Mouse (Mus musculus) adipocyte (in vitro differentiated cells): ENCODE data around the gene Papln.

Experiments
- DNase-seq: peaks from one replicate; pipeline ENCODE4 v3.0.0-alpha.2; 2016; ENCODE audit warnings: low spot score

The Papln gene

DNA sequence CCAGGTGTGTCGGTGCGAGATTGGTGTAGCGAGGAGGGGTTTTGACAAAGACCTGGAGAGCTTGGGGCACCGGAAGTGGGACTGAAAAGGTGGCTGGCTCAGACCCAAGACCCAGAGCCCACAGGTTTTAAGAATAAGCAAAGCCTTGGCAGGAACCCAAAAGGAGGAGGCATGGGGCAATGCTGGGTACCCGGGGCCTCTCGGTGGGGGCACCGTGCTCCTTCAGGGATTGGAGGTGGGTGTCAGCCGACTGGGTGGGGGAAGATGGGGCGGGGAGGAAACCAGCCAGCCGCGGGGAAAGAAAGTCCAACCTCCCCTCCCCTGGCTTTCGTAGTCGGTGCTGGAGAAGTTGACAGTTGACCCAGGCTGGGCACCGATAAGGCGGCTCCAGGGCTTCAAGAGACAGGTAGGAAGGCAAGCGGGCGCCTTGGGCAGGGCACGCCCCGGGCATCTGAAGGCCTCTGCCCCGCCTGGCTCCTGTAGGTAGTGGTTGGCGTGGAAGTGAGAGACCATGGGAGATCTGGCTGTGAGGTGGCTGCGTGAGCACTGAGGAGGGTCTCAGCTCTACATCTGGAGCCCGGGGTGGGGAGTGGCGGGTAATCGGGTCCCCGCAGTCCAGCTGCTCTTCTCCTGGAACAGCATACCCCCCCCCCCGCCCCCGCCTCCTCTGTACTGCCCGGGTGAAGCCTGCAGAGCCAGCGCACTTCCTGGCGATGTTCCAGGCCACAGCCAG lies at the start of gene Papln:
Gene Papln (plus strand): TSS at position 324 of the 733 bp plus-strand sequence.
- DNase-seq = no peak

DNA sequence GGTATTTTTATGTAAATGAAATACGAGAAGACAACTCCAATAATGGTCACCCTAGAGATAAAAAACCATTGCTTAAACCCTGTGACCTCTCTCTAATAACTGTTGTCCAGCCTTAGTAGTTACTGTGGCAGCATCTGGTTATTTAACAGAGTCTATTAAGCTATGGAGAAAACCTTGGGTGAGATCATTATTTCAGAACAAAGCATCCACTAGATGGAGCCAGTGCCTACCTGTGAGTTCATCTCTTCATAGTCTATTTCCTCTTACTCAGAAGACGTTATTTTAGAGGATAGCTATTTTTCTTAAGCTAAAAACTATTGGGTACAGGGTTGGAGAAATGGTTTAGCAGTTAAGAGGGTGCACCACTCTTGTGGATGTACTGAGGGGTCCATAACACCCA lies 49.7 kb upstream of the Papln start:
- peak; percentile 72 for DNase-seq

- no peak for DNase-seq
Measured at GRCm38 (mm10) chr12:83716416-83717184, 46.8 kb upstream of the Papln start.

DNA sequence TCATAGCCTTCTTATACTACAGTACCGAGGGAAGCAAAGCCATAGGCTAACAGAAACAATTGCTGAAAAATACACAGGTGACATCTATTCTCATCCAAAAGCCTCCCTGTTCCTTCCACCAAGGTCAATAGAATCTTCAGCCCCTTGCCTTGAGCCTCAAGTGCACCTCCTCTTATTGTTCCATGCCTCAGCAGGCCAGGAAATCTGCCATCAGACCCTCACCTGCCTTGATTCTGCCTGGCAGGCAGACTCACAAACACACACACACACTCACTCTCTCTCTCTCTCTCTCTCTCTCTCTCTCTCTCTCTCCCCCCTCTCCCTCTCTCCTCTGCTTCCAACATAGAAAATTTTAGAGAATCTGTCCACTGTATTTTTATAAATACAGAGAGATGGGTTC lies 44.0 kb upstream of the Papln start:
- DNase-seq = no peak

GRCm38 (mm10) chr12:83721281-83721680 lies 42.2 kb upstream of the Papln start:
- no peak for DNase-seq

- no peak for DNase-seq
Measured at GRCm38 (mm10) chr12:83723037-83723436, 40.4 kb upstream of the Papln start.

DNA sequence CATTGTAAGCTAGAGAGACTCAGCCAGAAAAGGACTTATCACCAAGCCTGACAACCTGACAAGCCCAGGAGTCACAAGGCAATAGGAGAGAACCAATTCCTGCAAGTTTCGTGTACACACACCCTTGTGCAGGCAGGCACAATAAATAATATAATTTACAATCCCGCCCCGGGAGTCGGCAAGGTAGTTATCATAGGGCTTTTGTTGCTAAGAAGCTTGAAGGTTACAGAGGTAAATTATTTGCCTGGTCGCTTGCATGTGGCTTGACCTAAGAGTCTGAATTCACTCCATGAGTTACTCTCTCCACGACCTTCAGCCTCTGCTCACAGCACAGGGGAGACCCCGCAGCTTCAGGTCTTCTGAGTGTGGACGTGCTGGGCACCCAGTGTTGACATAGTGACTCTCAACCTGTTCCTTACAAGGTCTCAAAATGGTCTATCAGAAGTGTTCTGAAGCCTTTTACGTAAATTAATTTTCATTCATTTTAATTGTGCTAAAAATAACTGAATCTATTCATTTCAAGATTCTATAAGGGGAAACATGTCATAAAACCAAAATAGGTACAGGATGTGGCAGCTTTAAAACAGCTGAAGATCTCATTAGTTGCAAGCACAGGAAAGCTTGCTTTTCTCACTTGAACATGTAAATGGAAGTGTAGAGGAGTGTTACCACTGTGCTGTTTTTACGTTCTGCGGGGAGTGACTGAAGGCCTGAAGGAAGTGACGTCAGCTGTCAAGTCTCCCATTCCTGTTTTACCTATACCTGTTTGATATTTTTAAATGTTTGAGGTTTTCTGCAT lies 36.7 kb upstream of the Papln start:
- no peak for DNase-seq

GRCm38 (mm10) chr12:83732225-83732624 lies 31.2 kb upstream of the Papln start:
- DNase-seq = no peak

- no peak for DNase-seq
Measured at GRCm38 (mm10) chr12:83734047-83734446, 29.4 kb upstream of the Papln start.

DNA sequence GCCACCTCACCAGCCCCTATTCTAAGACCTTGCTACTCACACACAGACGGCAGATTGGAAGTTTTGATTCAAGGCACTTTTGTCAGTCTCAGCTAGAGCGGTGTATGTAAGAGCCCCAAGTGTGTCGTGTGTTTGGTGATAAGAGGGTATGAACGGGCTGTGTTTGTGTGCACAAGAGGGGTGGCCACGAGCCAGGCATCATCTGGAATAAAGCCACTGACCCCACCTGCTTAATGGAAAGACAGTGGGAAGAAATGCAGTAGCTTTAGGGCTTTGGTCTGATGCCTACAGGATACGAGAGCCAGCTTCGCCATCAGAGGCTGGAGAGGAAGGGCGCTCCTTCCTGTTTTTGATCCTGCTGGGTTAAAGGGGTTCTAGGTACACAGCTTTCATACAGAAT lies 27.2 kb upstream of the Papln start:
- no peak for DNase-seq

GRCm38 (mm10) chr12:83738651-83739050 lies 24.8 kb upstream of the Papln start:
- DNase-seq = no peak

DNA sequence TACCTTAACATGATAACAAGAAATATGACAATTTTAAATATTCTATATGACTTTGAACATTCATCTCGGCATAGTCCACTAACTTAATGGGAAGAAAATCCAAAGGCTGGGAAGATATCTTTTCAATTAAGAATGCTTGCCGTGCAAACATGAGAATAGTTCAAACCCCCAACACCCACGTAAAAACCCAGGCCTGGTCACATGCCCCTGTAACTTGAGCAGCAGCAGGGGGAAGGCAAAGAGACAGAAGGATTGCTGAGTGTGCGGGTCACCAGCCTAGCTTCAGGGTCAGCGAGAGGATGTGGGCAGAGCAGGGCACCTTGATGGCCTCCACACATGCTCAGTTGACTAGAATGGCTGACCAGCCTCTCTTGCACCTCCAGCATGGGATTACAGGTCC lies 21.7 kb upstream of the Papln start:
- no peak for DNase-seq

DNA sequence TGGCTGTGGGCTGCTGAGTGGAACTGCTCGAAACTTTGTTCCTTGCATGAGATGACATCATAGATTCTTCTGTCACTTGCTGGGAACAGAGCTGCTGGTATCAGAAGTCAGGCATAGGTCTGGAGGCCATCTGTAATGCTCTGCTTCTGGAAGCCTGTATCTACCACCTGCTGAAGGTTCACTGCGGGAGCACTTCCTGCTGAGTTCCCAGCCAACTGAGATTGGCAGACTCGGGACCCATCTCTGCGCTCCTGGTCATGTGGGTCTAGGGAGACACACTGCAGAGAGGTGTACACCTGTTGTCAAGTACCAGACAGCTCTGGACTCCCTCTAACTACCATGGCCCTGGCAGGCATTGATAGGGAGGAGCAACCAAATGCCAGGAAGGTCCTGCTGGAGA lies 20.6 kb upstream of the Papln start:
- DNase-seq = no peak

- DNase-seq = no peak
Measured at GRCm38 (mm10) chr12:83743712-83744111, 19.7 kb upstream of the Papln start.

DNA sequence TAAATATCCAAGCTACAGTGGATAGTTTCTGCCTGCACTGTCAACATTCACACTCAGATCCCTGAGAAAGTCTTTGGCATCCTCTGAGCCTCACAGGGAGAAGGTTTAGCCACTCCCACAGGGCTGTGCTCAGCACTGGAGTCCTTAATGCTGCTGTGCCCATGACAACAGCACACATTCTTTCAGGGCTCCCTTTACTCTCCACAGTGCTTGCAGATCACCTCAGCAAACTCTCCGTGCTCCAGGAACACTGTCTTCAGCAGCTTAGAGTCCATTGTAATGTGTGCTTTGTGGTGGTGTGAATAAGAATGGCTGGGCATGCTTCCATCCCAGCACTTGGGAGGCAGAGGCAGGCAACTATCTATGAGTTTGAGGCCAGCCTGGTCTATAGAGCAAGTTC lies 14.2 kb upstream of the Papln start:
- DNase-seq = no peak

GRCm38 (mm10) chr12:83752495-83752894 lies 10.9 kb upstream of the Papln start:
- peak; percentile 82 for DNase-seq

DNA sequence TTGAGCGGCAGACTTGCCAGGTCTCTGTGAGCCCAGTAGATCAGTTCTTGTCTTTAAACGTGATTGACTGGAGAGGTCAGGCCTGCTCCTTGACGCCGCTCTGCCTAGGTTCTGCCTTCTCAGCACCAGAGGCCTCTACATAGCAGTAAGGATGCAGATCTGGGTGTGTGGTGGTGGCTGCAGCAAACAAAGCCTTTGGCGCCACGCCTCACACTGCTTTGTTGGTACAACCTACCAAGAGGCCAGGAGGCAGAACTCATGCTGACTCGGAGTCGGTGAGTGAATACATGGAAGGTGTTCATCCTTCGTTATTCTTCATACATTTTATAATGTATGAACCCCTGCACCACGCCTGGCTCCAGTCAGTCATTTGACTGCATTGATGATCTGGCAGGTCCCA lies 4.7 kb upstream of the Papln start:
- no peak for DNase-seq

DNA sequence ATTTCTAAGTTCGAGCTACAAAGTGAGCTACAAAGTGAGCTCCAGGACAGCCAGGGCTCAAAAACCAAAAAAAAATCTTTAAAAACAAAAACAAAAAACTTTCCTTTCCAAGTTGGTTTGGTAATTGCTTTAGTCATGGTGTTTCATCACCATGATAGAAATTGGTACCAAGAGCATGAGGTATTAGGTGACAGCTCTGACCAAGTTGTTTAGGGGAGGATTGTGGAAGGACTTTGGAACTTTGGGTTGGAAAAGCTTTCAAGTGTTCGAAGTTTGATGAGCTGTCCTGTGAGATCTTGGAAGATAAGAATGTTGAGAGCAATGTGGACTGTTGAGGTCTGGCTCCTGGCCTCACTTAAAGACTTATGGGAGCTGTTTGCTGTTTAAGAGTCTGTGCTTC lies 3.2 kb upstream of the Papln start:
- DNase-seq = peak; percentile 57

GRCm38 (mm10) chr12:83762706-83763105 lies 728 bp upstream of the Papln start:
- no peak for DNase-seq

DNA sequence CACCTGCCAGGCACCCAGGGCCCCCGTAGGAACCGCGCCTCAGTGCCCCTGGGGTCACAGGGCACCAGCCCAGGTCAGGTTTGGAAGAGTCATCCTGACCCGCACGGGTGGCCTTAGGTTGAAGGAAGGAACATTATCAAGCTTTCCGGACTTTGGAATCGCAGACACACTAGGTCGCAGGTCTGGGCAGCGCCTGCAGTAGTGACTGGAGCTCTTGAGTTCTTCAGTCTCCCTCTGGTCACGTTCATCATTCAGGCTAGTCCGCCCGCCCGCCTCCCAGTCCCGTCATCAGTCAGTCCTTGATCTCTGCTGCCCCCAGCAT lies 571 bp downstream of the Papln start:
- no peak for DNase-seq

DNA sequence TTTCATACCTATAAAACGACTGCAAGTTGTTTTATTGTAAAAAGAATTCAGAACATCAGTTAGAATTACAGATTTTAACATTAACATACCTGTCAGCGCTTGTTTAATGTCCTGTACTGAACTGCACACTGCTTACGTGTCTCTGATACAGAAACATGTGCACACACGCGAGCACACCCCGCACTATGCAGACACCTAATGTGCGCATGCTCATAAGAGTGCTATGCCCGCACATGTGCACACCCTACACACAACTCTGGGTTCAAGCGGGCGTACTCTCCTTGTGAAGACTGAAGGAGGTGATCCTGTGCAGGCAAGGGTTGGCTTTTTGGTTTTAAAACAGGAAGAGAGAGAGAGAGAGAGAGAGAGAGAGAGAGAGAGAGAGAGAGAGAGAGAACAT lies 1.1 kb downstream of the Papln start:
- DNase-seq = no peak

- no peak for DNase-seq
Measured at GRCm38 (mm10) chr12:83765965-83766603, 2.6 kb downstream of the Papln start.
